Mouse (Mus musculus) limb, embryonic 14.5 days (tissue): ENCODE measurements around the gene Pllp. TPM values are rescaled to one million over a fixed set of nuclear protein-coding genes. Genes with fewer than 3 reads are reported as not detected.

Experiments
- ATAC-seq: fragments of 200-750 bp; cut with Nextera tagmentation; 2 replicates; pipeline ENCODE4 v1.8.0; 2017; ENCODE audit warnings: low read depth, moderate number of reproducible peaks, moderate TSS enrichment; ENCODE audit not compliant: low FRiP score
- DNase-seq: peaks from one replicate; pipeline ENCODE4 v3.0.0-alpha.2; 2015; ENCODE audit warnings: low spot score
- H3K27ac ChIP-seq: fragments of 300-500 bp; sonication (generic); replicated peaks from 2 replicates; pipeline ENCODE4 v1.5.1; 2014; ENCODE audit warnings: low read depth, mild to moderate bottlenecking, low read length, moderate library complexity, mixed read lengths
- H3K27me3 ChIP-seq: fragments of 300-500 bp; sonication (generic); 2 replicates; pipeline ENCODE4 v1.6.1; 2014; ENCODE audit warnings: low read length, mixed read lengths; ENCODE audit not compliant: control insufficient read depth, insufficient read depth
- H3K36me3 ChIP-seq: fragments of 300-500 bp; sonication (generic); 2 replicates; pipeline ENCODE4 v1.6.1; 2014; ENCODE audit warnings: mild to moderate bottlenecking, low read length, moderate library complexity, mixed read lengths; ENCODE audit not compliant: control insufficient read depth, insufficient read depth
- H3K4me1 ChIP-seq: fragments of 300-500 bp; sonication (generic); 2 replicates; pipeline ENCODE4 v1.6.1; 2014; ENCODE audit warnings: antibody characterized with exemption, low read length, mixed read lengths; ENCODE audit not compliant: control insufficient read depth, insufficient read depth
- H3K4me2 ChIP-seq: fragments of 300-500 bp; sonication (generic); replicated peaks from 2 replicates; pipeline ENCODE4 v1.6.1; 2014; ENCODE audit warnings: low read depth, mild to moderate bottlenecking, low read length, moderate library complexity; ENCODE audit not compliant: severe bottlenecking
- H3K4me3 ChIP-seq: fragments of 300-500 bp; sonication (generic); replicated peaks from 2 replicates; pipeline ENCODE4 v1.5.1; 2014; ENCODE audit warnings: low read length
- H3K9ac ChIP-seq: fragments of 300-500 bp; sonication (generic); 2 replicates; pipeline ENCODE4 v1.6.1; 2014; ENCODE audit warnings: mild to moderate bottlenecking, low read depth, low read length, moderate library complexity; ENCODE audit not compliant: severe bottlenecking
- H3K9me3 ChIP-seq: fragments of 300-500 bp; sonication (generic); 2 replicates; pipeline ENCODE4 v1.6.1; 2016; ENCODE audit warnings: low read length; ENCODE audit not compliant: control insufficient read depth
- POLR2A ChIP-seq: fragments of 200-500 bp; IDR thresholded peaks from 2 replicates; pipeline ENCODE4 v1.8.0; 2012; ENCODE audit warnings: inconsistent platforms, mild to moderate bottlenecking, moderate library complexity, borderline replicate concordance; ENCODE audit not compliant: insufficient read depth, insufficient read length; ENCODE audit errors: extremely low read depth
- WGBS: fragments of 180-500 bp; shearing (Covaris S2); extraction: QIAGEN DNeasy Blood & Tissue Kit; methylation state at CpG from one replicate; pipeline ENCODE4 v1.1.7; 2014; 5-methylcytosine and 5-hydroxymethylcytosine counted together
- polyA plus RNA-seq, 2 experiments: library from polyadenylated mRNA; depleted of rRNA in 1 of 2; stranded (reverse) in 1 of 2; unstranded in 1 of 2; fragments of >200 nt; fragmentation: Nextera tagmentation in 1 of 2; extraction: Ambion mirVana in 1 of 2; gene quantifications; 2 replicates each; pipeline versions ENCODE4 v1.2.1 to v1.2.3; 2012 to 2014

Gene Pllp
- polyA plus RNA-seq (2012; rRNA removed) (1.6 and 2.1 TPM in 2 replicates), polyA plus RNA-seq (2014; fragmentation: Nextera tagmentation; extraction: Ambion mirVana) (0.95 and 3.6 TPM in 2 replicates)

GRCm38 (mm10) chr8:94695994-94696384 is at the start of gene Pllp:
Pllp (minus strand) TSS chr8:94696278.
- ATAC-seq (peak; percentile 69), DNase-seq (peak; percentile 30)
- peak within 1 kb of the TSS; percentile 76 for H3K4me2 ChIP-seq
- 0 out of 2 replicates have a peak within 1 kb of the TSS, but pooled peaks have one; percentile 16 for H3K9ac ChIP-seq
- WGBS: under 1% methylated on average over 40 of the region's 41 CpGs
- no peak within 1 kb of the TSS for H3K27ac ChIP-seq
- H3K27me3 ChIP-seq: peaks cover 51% of the 10 kb centered on the region
- H3K36me3 ChIP-seq: no peaks in the 10 kb centered on the region
- H3K4me1 ChIP-seq: peaks cover 3% of the 10 kb centered on the region; the same call in 1 of the 2 replicates
- H3K4me3 ChIP-seq: peak within 1 kb of the TSS; percentile 41
- no peak for TF ChIP-seq POLR2A
- no peaks in the 10 kb centered on the region for H3K9me3 ChIP-seq

DNA sequence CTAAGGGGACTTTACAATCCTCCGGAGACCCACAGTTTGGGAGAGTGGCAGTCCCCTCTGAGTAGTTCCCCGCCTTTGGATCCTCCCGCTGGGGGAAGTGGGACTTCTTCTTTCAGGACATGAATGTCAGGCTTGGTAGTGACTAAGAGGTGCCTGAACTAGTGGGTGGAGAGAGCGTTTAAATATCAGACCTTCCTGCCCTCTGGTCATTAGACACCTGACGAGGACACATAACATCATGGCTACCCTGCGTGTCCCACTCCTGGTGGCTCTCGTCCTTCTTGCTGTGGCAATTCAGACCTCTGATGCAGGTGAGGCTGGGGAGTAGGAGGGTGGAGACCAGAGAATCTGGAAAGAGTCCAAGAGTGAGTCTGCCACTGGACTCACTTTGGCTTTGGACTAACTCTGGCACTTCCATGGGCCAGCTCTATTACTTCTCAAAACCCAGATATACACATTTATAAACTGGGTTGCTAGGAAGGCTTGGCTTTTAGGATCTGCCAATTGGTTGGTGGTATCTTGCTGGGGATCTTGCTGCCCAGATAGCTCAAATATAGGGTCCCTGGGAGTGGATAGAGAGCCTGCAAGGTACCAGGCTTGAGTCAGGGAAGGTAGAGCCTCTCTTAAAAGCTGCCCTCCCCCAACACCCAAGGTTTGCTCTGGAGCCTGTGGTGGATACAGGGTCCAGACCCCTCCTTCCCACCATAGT is 49.6 kb upstream of the Pllp start, which contains the start of gene Ccl22:
Gene Ccl22, plus strand, starts transcription at position 115 of the 709 bp plus-strand sequence.
- no peak for TF ChIP-seq POLR2A
- Histone ChIP-seq H3K9ac (no peak within 1 kb of the TSS), H3K36me3 (no peaks in the 10 kb centered on the region), H3K4me2 (no peak within 1 kb of the TSS), H3K27me3 (no peaks in the 10 kb centered on the region), H3K27ac (no peak within 1 kb of the TSS), H3K9me3 (no peaks in the 10 kb centered on the region), H3K4me3 (no peak within 1 kb of the TSS), H3K4me1 (no peaks in the 10 kb centered on the region)
- WGBS: 87% methylated on average over 7 of the region's 7 CpGs
- ATAC-seq (no peak), DNase-seq (no peak)

- no peaks in the 10 kb centered on the region for H3K27me3 ChIP-seq
- no peak overlapping the region for H3K4me2 ChIP-seq
- no peak overlapping the region for H3K9ac ChIP-seq
- H3K4me1 ChIP-seq: no peaks in the 10 kb centered on the region
- H3K36me3 ChIP-seq: no peaks in the 10 kb centered on the region
- no peak overlapping the region for H3K27ac ChIP-seq
- 73% methylated on average over 9 of the region's 9 CpGs for WGBS
- no peak for ATAC-seq
- H3K9me3 ChIP-seq: no peaks in the 10 kb centered on the region
- H3K4me3 ChIP-seq: no peak overlapping the region
- no peak for TF ChIP-seq POLR2A
- no peak for DNase-seq
Observed at GRCm38 (mm10) chr8:94744972-94745371, 48.9 kb upstream of the Pllp start.

GRCm38 (mm10) chr8:94744484-94744883 is 48.4 kb upstream of the Pllp start:
- Histone ChIP-seq H3K27me3 (no peaks in the 10 kb centered on the region), H3K27ac (no peak overlapping the region), H3K4me3 (no peak overlapping the region), H3K9me3 (no peaks in the 10 kb centered on the region), H3K4me1 (no peaks in the 10 kb centered on the region), H3K4me2 (no peak overlapping the region), H3K36me3 (no peaks in the 10 kb centered on the region), H3K9ac (no peak overlapping the region)
- ATAC-seq (no peak), DNase-seq (no peak)
- TF ChIP-seq POLR2A: no peak
- WGBS: 77% methylated on average over 5 of the region's 5 CpGs

GRCm38 (mm10) chr8:94741726-94742125 is 45.6 kb upstream of the Pllp start:
- WGBS: 86% methylated on average over 4 of the region's 4 CpGs

More at GRCm38 (mm10) chr8:94741726-94742125, 45.6 kb upstream of the Pllp start:
- no peaks in the 10 kb centered on the region for H3K27me3 ChIP-seq
- ATAC-seq (no peak), DNase-seq (no peak)
- no peaks in the 10 kb centered on the region for H3K9me3 ChIP-seq
- H3K36me3 ChIP-seq: no peaks in the 10 kb centered on the region
- H3K4me3 ChIP-seq: no peak overlapping the region
- H3K9ac ChIP-seq: no peak overlapping the region
- no peak overlapping the region for H3K27ac ChIP-seq
- no peaks in the 10 kb centered on the region for H3K4me1 ChIP-seq
- no peak for TF ChIP-seq POLR2A
- no peak overlapping the region for H3K4me2 ChIP-seq
